Comparison of ENCODE assay signal across 10 mouse cellular contexts in genomic region chr4:134663052-134663451, GRCm38 (mm10). TPM values are rescaled to one million over a fixed set of nuclear protein-coding genes. Genes with fewer than 3 reads are reported as not detected.
DNase-seq lines count a peak whose midpoint lies in the region; ATAC-seq and TF ChIP-seq lines count a peak whose summit lies in the region.
"Had no signal": no experiment of that assay in that cellular context is flagged by ENCODE, and none has a peak within 500 bp of the region (broad histone marks: within the 10 kb centered on the region; RNA-seq: fewer than 3 reads in every experiment).

No protein-coding gene starts in this region.

- in situ Hi-C loops in ES-E14 (cut with MboI; ENCODE audit: low sequenced_read_pairs in 2 of 2, unreplicated experiment in 2 of 2): no loop called here

- 0 out of 2 replicates have a peak, but pooled peaks have one; percentile 24 for TF ChIP-seq EP300 in heart, adult 2 months (IDR thresholded peaks at IDR 0.05; ENCODE audit: insufficient read depth, low read depth, low read length)

- peak overlapping the region; percentile 51 for H3K27ac ChIP-seq in cerebellum, adult 2 months (ENCODE audit: insufficient read depth, low read length)
- no peak overlapping the region for H3K27ac ChIP-seq in ES-E14 (ENCODE audit: insufficient read depth, low read depth, low read length, poor library complexity, severe bottlenecking)
- peak overlapping the region; percentile 61 for H3K27ac ChIP-seq in heart, adult 2 months
- H3K27ac ChIP-seq in limb, embryonic 13.5 days: no peak overlapping the region
- H3K27ac ChIP-seq: lung, embryonic 15.5 days had no signal

- ATAC-seq in limb, embryonic 13.5 days (ENCODE audit: low FRiP score, low read depth): peak; percentile 66

- peak; percentile 53 to 60 for DNase-seq in cerebellum, adult 2 months
- no peak for DNase-seq in cerebellum, adult 8-10 months
- DNase-seq in ES-E14 (ENCODE audit: low read depth, low spot score): no peak
- peak in 1 of 2 experiments; percentile 66 for DNase-seq in heart, adult 2 months
- no peak for DNase-seq in gastrocnemius, postnatal 25 days
- DNase-seq in lung, adult 2 months: no peak
- DNase-seq in spleen, postnatal 10 days (ENCODE audit: low spot score in 2 of 2): no peak
- DNase-seq: kidney, adult 2 months had no signal

- WGBS in cerebellum, adult 2 months: 25% methylated on average over 10 of the region's 10 CpGs
- 41% methylated on average over 10 of the region's 10 CpGs for whole genome bisulfite sequencing in heart, adult 2 months
- 42% methylated on average over 10 of the region's 10 CpGs for WGBS in limb, embryonic 13.5 days
- 65% methylated on average over 10 of the region's 10 CpGs for WGBS in lung, adult 2 months

- 0 out of 2 replicates have a peak overlapping the region, but pooled peaks have one; percentile 9 for H3K9ac ChIP-seq in ES-E14 (ENCODE audit: insufficient read depth, low read depth, low read length, poor library complexity, severe bottlenecking)
- H3K9ac ChIP-seq in heart, adult 2 months (ENCODE audit: low read depth, low read length): no peak overlapping the region
- no peak overlapping the region for H3K9ac ChIP-seq in limb, embryonic 13.5 days
- H3K9ac ChIP-seq: lung, embryonic 15.5 days had no signal

- H3K4me1 ChIP-seq in cerebellum, adult 2 months (ENCODE audit: control insufficient read depth, insufficient read depth, low read length): peaks cover 40% of the 10 kb centered on the region
- H3K4me1 ChIP-seq in ES-E14 (ENCODE audit: control insufficient read depth in 2 of 2, insufficient read depth in 2 of 2, low read length in 2 of 2, poor library complexity in 1 of 2): peaks cover 3 to 5% of the 10 kb centered on the region in 2 experiments; a peak in 2 of 4 replicates
- peaks cover 5% of the 10 kb centered on the region for H3K4me1 ChIP-seq in heart, adult 2 months (ENCODE audit: control insufficient read depth, insufficient read depth, low read length)
- H3K4me1 ChIP-seq in limb, embryonic 13.5 days: peaks cover 34% of the 10 kb centered on the region
- no peaks in the 10 kb centered on the region for H3K4me1 ChIP-seq in lung, adult 2 months (ENCODE audit: control insufficient read depth, insufficient read depth, low read length)

- intact Hi-C loops in heart, adult 2 months (cut with DNase I): loop anchor here (2.0 kb wide), 1 partner anchor 30 kb away; no protein-coding TSS in a partner anchor

- H3K27me3 ChIP-seq in cerebellum, adult 2 months (ENCODE audit: control insufficient read depth, insufficient read depth, low read length): no peaks in the 10 kb centered on the region
- no peaks in the 10 kb centered on the region for H3K27me3 ChIP-seq in heart, adult 2 months (ENCODE audit: control insufficient read depth, insufficient read depth, low read length)
- peaks cover 13% of the 10 kb centered on the region for H3K27me3 ChIP-seq in limb, embryonic 13.5 days

- TF ChIP-seq CTCF in cerebellum, adult 2 months (IDR thresholded peaks at IDR 0.05; ENCODE audit: borderline replicate concordance, insufficient read depth, low read depth, low read length): no peak
- no peak for TF ChIP-seq CTCF in heart, adult 2 months (IDR thresholded peaks at IDR 0.05)
- no peak for TF ChIP-seq CTCF in lung, adult 2 months (IDR thresholded peaks at IDR 0.05; ENCODE audit: insufficient read depth, low read length)

- no peaks in the 10 kb centered on the region for H3K36me3 ChIP-seq in ES-E14 (ENCODE audit: control insufficient read depth, insufficient read depth, low read length, poor library complexity, severe bottlenecking)
- no peaks in the 10 kb centered on the region for H3K36me3 ChIP-seq in heart, adult 2 months (ENCODE audit: control insufficient read depth, insufficient read depth, low read length)
- no peaks in the 10 kb centered on the region for H3K36me3 ChIP-seq in limb, embryonic 13.5 days
- H3K36me3 ChIP-seq: lung, embryonic 15.5 days had no signal

- no peak overlapping the region for H3K4me2 ChIP-seq in limb, embryonic 13.5 days (replicated peaks)
- H3K4me2 ChIP-seq: lung, embryonic 15.5 days had no signal

- no peaks in the 10 kb centered on the region for H3K9me3 ChIP-seq in ES-E14 (ENCODE audit: control insufficient read depth, insufficient read depth, low read depth, low read length)
- no peaks in the 10 kb centered on the region for H3K9me3 ChIP-seq in limb, embryonic 13.5 days
- H3K9me3 ChIP-seq: lung, embryonic 15.5 days had no signal

- no peak overlapping the region for H3K4me3 ChIP-seq in cerebellum, adult 2 months (replicated peaks; ENCODE audit: insufficient read depth, low read depth, low read length)
- H3K4me3 ChIP-seq in ES-E14 (ENCODE audit: insufficient read depth in 1 of 2, low read depth in 1 of 2, low read length in 2 of 2, poor library complexity in 1 of 2, severe bottlenecking in 1 of 2): peak overlapping the region in 1 of 2 experiments; percentile 35; a peak in 2 of 4 replicates
- H3K4me3 ChIP-seq in heart, adult 2 months: no peak overlapping the region
- H3K4me3 ChIP-seq in limb, embryonic 13.5 days: no peak overlapping the region
- no peak overlapping the region for H3K4me3 ChIP-seq in lung, adult 2 months (replicated peaks; ENCODE audit: extremely low read depth, low read depth, low read length)
- H3K4me3 ChIP-seq: lung, embryonic 15.5 days had no signal

- H3K79me2 ChIP-seq in heart, adult 2 months (replicated peaks; ENCODE audit: control insufficient read depth, insufficient read depth, low read length): peaks cover 3% of the 10 kb centered on the region; the same call in 1 of the 2 replicates

- TF ChIP-seq POLR2A in cerebellum, adult 2 months (IDR thresholded peaks at IDR 0.05; ENCODE audit: borderline replicate concordance, insufficient read depth, low read length): no peak
- no peak for TF ChIP-seq POLR2A in heart, adult 2 months (IDR thresholded peaks at IDR 0.05; ENCODE audit: insufficient read depth, low read depth, low read length)
- TF ChIP-seq POLR2A in lung, adult 2 months (IDR thresholded peaks at IDR 0.05; ENCODE audit: borderline replicate concordance, extremely low read depth, low read depth, low read length): no peak

TF ChIP-seq in ES-E14, 5 proteins besides CTCF, POLR2A, EP300 and RAD21:
- no peak for TF ChIP-seq ZC3H11A (IDR thresholded peaks at IDR 0.05; ENCODE audit: borderline replicate concordance, low read depth, low read length)
- 0 out of 2 replicates have a peak, but pooled peaks have one; percentile 9 for TF ChIP-seq MAFK (IDR thresholded peaks at IDR 0.05; ENCODE audit: insufficient read depth, low read depth, low read length)

RNA-seq across cellular contexts. Expression of gene Man1c1, which starts 41.0 kb away (rescaled TPM):
- polyA plus RNA-seq in cerebellum, adult 2 months (2012; rRNA removed): 30.1 and 36.3 TPM in 2 replicates
- total RNA-seq in ES-E14 (2012; rRNA removed): 5.9 and 6.1 TPM in 2 replicates
- total RNA-seq in heart, adult 2 months (2021): 10 to 100 TPM; 24.8 to 28.4 TPM
- 14.1 and 17.6 TPM in 2 replicates for polyA plus RNA-seq in heart, adult 2 months (2012; rRNA removed)
- polyA plus RNA-seq in limb, embryonic 13.5 days (2015; fragmentation: Nextera tagmentation; extraction: Ambion mirVana): 2.9 and 3.5 TPM in 2 replicates
- total RNA-seq in gastrocnemius, postnatal 25 days (2021): 1 to 10 TPM; 4.1 to 5.1 TPM
- polyA plus RNA-seq in lung, adult 2 months (2012; rRNA removed): 14.5 and 15.7 TPM in 2 replicates

Comparison
In these comparisons a context has a peak if more than half of its experiments do, and no peak if none do; other contexts are left out.
1. DNase-seq: peak in cerebellum, adult 2 months (2 of 2); none in cerebellum, adult 8-10 months (single experiment), ES-E14 (single experiment), gastrocnemius, postnatal 25 days (single experiment), lung, adult 2 months (single experiment) and spleen, postnatal 10 days (0 of 2).
2. H3K27ac ChIP-seq: peak in cerebellum, adult 2 months (single experiment) and heart, adult 2 months (single experiment); none in ES-E14 (single experiment) and limb, embryonic 13.5 days (single experiment).